Mouse (Mus musculus) spleen, postnatal 0 days (tissue): ENCODE data around the gene Gm17490. TPM values are rescaled to one million over a fixed set of nuclear protein-coding genes. Genes with fewer than 3 reads are reported as not detected.

Source experiments
- polyA plus RNA-seq: library from polyadenylated mRNA; unstranded; fragments of >200 nt; fragmentation: Nextera tagmentation; extraction: Ambion mirVana; gene quantifications from 2 replicates; pipeline ENCODE4 v1.2.1, GENCODE M21; 2015

The Gm17490 gene
- polyA plus RNA-seq = not detected in 2 replicates

DNA sequence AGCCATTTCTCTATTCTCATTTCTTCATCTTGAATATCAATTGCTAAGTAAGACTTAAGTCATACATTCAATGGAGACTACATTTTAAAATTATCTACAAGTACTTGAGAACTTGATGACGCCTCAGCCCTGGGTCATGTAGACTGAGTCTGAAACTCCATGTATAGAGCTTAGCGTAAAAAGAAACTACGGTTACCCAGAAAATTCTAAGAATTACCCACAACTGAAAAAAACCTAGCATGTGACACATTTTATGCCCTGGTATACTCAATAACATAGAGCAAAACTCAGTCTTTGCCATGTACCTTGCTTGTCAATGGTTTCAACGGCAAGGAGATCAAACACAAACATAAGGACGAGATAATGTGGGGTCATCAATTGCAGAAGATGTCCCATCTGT, at the start of gene Gm17490:
Gene Gm17490, minus strand, starts transcription at position 375 of the 400 bp plus-strand sequence.

DNA sequence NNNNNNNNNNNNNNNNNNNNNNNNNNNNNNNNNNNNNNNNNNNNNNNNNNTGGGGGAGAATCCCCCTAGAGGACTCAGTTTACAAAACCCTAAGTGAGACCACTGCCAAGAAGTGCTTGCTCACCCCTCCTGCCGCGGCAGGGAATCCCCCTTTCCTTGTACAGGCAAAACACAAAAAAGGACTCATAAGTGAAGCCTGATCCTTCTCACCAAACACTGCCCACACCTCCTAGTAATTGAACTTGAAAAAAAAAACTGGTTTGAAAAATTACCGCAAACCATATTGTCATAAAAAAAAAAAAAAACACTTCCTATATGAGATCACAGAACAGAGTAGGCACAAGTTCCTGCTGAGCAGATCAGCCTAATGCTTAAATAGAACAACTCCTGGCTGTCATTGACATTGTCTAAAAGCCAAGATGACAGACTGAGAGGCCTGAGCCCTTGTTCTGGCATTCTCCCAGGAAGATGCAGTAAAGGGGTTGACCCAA, 16.4 kb upstream of the Gm17490 start, which contains the start of gene Il2ra:
Gene Il2ra, plus strand, starts transcription at position 357 of the 491 bp plus-strand sequence.

GRCm38 (mm10) chr2:11604053-11604452, 22.0 kb downstream of the Gm17490 start, which contains the start of gene Rbm17:
Gene Rbm17, minus strand, starts transcription at chr2:11604153.

Other genes starting within 250 kb of the Gm17490 start
- gene Pfkfb3, start 72.2 kb downstream of the Gm17490 start, polyA plus RNA-seq = 4.5 and 4.9 TPM in 2 replicates
- gene Rbm17, start 22.1 kb downstream of the Gm17490 start, polyA plus RNA-seq = 86.4 and 94.8 TPM in 2 replicates
- 0.07 TPM in 2 replicates for gene Il2ra, start 16.5 kb upstream of the Gm17490 start, polyA plus RNA-seq
- 4.5 TPM in 2 replicates for gene Il15ra, start 79.0 kb upstream of the Gm17490 start, polyA plus RNA-seq
- 35.5 and 39.6 TPM in 2 replicates for gene Fbh1, start 151.3 kb upstream of the Gm17490 start, polyA plus RNA-seq
- gene Ankrd16, start 151.6 kb upstream of the Gm17490 start, polyA plus RNA-seq = 22.8 and 27.7 TPM in 2 replicates